Mouse (Mus musculus) heart, embryonic 11.5 days (tissue): ENCODE measurements at regions not wholly inside any gene's neighbourhood (a gene's known extent, or its start where the extent isn't known, plus 50 kb on each side); places are given as distances from the start of the nearest gene placed in this dataset. TPM values are rescaled to one million over a fixed set of nuclear protein-coding genes. Genes with fewer than 3 reads are reported as not detected.

Experiments
- ATAC-seq: fragments of 200-750 bp; cut with Nextera tagmentation; replicated peaks from 2 replicates; pipeline ENCODE4 v1.8.0; 2017; ENCODE audit warnings: moderate library complexity; ENCODE audit not compliant: insufficient number of reproducible peaks, low FRiP score, low TSS enrichment
- H3K27ac ChIP-seq: fragments of 300-500 bp; sonication (generic); 2 replicates; pipeline ENCODE4 v1.5.1; 2014; ENCODE audit warnings: mild to moderate bottlenecking, low read depth, low read length
- H3K27me3 ChIP-seq: fragments of 300-500 bp; sonication (generic); 2 replicates; pipeline ENCODE4 v1.6.1; 2014; ENCODE audit warnings: mild to moderate bottlenecking, low read length, mixed read lengths; ENCODE audit not compliant: control insufficient read depth, insufficient read depth
- H3K36me3 ChIP-seq: fragments of 300-500 bp; sonication (generic); 2 replicates; pipeline ENCODE4 v1.6.1; 2014; ENCODE audit warnings: mild to moderate bottlenecking, low read length, moderate library complexity, mixed read lengths; ENCODE audit not compliant: control insufficient read depth, insufficient read depth
- H3K4me1 ChIP-seq: fragments of 300-500 bp; sonication (generic); 2 replicates; pipeline ENCODE4 v1.6.1; 2014; ENCODE audit warnings: low read length; ENCODE audit not compliant: control insufficient read depth, insufficient read depth
- H3K4me2 ChIP-seq: fragments of 300-500 bp; sonication (generic); 2 replicates; pipeline ENCODE4 v1.6.1; 2014; ENCODE audit warnings: mild to moderate bottlenecking, moderate library complexity
- H3K4me3 ChIP-seq: fragments of 300-500 bp; sonication (generic); 2 replicates; pipeline ENCODE4 v1.5.1; 2014; ENCODE audit warnings: low read depth, low read length
- H3K9ac ChIP-seq: fragments of 300-500 bp; sonication (generic); 2 replicates; pipeline ENCODE4 v1.6.1; 2014; ENCODE audit warnings: mild to moderate bottlenecking, low read depth, low read length, moderate library complexity
- H3K9me3 ChIP-seq: fragments of 300-500 bp; sonication (generic); replicated peaks from 2 replicates; pipeline ENCODE4 v1.6.1; 2016; ENCODE audit warnings: low read length; ENCODE audit not compliant: control insufficient read depth
- WGBS: fragments of 180-500 bp; shearing (Covaris S2); extraction: QIAGEN DNeasy Blood & Tissue Kit; methylation state at CpG from one replicate; pipeline ENCODE4 v1.1.7; 2014; ENCODE audit not compliant: insufficient replicate concordance; 5-methylcytosine and 5-hydroxymethylcytosine counted together
- microRNA-seq: library from miRNA; unstranded; fragments of <30 nt; microRNA quantifications from one replicate; pipeline ENCODE4, GENCODE M21; 2016; ENCODE audit warnings: borderline number of aligned reads

DNA sequence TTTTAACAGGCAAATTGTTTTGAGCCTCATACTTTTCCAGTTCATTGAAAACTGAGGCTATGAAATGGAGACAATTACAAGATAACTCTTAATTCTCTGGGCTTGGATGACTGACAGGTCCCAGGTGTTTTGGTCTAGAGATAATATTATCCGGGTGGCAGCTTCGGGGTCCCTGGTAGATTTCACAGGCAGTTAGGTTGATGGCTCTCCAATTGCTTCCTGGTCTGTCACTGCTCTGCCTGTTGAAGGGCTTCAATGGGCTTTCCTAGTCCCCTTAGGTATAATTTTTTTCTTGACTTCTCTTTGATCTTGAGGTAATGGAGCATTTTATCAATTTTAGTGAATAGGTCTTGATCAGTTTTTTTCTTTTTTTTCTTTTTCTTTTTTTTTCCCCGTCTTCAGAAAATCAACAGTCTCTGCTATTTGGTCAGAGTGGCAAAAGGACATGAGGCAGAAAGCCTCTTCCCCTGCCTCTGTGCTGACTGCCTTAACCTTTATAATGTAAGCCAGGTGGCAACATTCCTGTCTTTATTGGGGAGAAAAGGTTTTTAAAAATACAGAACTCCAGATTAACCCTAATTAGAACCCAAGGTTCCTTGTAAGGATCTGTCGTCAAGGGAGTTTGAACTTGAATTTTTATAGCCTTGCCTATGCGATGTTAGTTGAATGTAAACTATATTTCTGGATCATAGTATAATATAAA is 896.0 kb upstream of the Flrt2 start:
- Histone ChIP-seq H3K9ac (no peak overlapping the region), H3K9me3 (no peaks in the 10 kb centered on the region), H3K36me3 (no peaks in the 10 kb centered on the region), H3K27ac (no peak overlapping the region), H3K27me3 (no peaks in the 10 kb centered on the region), H3K4me1 (no peaks in the 10 kb centered on the region), H3K4me2 (no peak overlapping the region), H3K4me3 (no peak overlapping the region)
- 53% methylated on average over 5 of the region's 5 CpGs for WGBS
- ATAC-seq: no peak

DNA sequence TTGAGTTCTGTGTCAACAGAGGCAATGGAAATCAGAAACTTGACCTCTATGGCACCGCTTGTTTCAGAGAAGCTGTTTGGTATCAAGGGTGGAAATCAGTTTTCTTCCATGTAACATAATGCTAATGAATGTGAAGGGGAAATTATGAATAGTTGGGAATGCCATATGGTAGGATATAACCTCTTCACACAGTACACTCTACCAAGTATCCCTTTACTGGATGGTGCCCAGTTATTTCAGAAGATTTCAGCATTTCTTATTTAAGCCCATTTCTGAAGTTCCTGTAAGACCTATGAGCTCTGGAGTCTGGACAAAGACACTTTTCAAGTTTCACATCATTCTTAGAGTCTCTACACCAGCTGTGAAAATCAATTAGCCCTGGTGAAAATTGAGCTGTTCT is 887.3 kb upstream of the Flrt2 start:
- H3K4me3 ChIP-seq: no peak overlapping the region
- no peak for ATAC-seq
- 87% methylated on average over 1 of the region's 1 CpGs for WGBS
- H3K27me3 ChIP-seq: no peaks in the 10 kb centered on the region
- H3K4me2 ChIP-seq: no peak overlapping the region
- no peaks in the 10 kb centered on the region for H3K36me3 ChIP-seq
- H3K27ac ChIP-seq: no peak overlapping the region
- no peak overlapping the region for H3K9ac ChIP-seq
- no peaks in the 10 kb centered on the region for H3K4me1 ChIP-seq
- no peaks in the 10 kb centered on the region for H3K9me3 ChIP-seq

DNA sequence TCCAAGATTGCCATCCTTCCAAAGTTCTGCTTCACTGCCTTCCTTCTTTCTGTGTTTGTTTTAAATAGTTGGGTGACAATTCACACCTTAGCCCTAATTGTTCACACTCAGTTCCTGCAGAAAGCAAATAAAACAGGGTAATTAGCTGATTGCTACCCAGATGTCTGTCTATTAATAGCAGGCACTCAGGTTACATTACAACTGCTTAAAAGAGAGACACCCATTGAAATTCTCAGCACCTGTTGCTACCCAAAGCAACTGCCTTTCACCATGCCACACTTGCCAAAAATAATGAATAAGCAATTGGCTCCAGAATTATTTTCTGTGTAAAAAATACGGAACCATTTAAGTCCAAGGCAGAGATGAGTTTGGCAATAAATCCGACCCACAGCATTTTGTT is 860.6 kb upstream of the Flrt2 start:
- no peak overlapping the region for H3K27ac ChIP-seq
- H3K27me3 ChIP-seq: no peaks in the 10 kb centered on the region
- no peaks in the 10 kb centered on the region for H3K36me3 ChIP-seq
- ATAC-seq: no peak
- H3K4me1 ChIP-seq: no peaks in the 10 kb centered on the region
- no peaks in the 10 kb centered on the region for H3K9me3 ChIP-seq
- H3K4me2 ChIP-seq: no peak overlapping the region
- H3K9ac ChIP-seq: no peak overlapping the region
- no peak overlapping the region for H3K4me3 ChIP-seq
- WGBS: 88% methylated on average over 2 of the region's 2 CpGs

DNA sequence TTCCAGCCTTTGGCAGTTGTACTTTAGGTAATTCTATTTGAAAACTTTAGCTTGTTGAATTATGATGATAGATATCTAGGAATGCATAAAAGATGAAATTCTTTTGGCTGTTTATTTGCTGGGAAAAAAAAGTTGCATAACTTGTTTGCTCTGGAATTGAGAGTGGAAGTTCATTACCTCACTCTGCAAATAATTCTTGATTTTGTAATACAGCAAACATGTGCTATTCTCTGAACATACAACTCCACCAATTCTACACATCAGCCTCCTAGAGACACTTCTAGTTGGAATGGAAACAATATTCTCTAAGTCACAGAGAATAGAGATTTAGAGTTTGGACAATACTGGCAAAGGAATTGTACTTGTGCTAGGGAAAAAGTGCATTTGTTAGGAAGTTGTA is 829.3 kb upstream of the Flrt2 start:
- Histone ChIP-seq H3K36me3 (no peaks in the 10 kb centered on the region), H3K27me3 (no peaks in the 10 kb centered on the region), H3K9me3 (no peaks in the 10 kb centered on the region), H3K4me3 (no peak overlapping the region), H3K27ac (no peak overlapping the region), H3K4me2 (no peak overlapping the region), H3K9ac (no peak overlapping the region), H3K4me1 (no peaks in the 10 kb centered on the region)
- ATAC-seq: no peak

DNA sequence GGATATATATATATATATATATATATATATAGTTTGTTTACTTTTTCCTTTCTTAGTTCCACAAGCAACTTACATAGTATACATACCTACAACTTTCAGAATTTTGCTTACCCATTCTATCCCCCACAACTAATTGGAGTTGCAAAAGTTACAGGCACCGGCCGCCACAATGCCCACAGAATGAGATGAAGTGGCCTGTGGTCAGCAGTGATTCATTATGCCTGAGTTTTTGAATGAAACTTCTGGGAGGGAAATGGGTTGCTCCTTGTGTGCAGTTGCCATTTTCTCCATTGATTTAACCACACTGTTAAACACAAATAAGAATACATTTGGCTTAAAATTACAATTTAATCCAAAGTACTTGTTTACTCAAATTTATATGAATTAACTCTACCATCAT is 781.2 kb upstream of the Flrt2 start:
- Histone ChIP-seq H3K36me3 (no peaks in the 10 kb centered on the region), H3K4me2 (no peak overlapping the region), H3K4me3 (no peak overlapping the region), H3K9ac (no peak overlapping the region), H3K9me3 (no peaks in the 10 kb centered on the region), H3K27me3 (no peaks in the 10 kb centered on the region), H3K27ac (no peak overlapping the region), H3K4me1 (no peaks in the 10 kb centered on the region)
- 83% methylated on average over 2 of the region's 2 CpGs for WGBS
- no peak for ATAC-seq

DNA sequence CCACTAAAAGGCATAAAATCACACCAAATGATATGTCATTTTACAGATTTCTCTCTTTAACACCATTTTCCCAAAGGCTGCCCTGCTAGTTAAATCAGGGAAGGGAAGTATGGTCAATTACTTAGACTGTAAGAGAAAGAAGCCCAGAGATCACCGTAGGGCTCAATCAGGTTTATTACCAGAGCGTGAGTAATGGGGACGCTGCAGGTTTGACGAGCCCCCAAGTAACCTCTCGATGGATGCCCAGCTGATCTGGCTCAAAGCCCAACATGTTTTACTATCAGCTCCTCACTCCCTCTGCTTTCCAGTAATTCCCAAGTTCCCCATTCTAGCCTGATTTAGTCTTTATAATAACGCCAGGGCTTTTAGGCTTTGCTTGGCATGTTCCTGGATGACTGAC is 749.0 kb upstream of the Flrt2 start:
- Histone ChIP-seq H3K4me1 (no peaks in the 10 kb centered on the region), H3K27me3 (no peaks in the 10 kb centered on the region), H3K27ac (no peak overlapping the region), H3K9me3 (no peaks in the 10 kb centered on the region), H3K4me2 (no peak overlapping the region), H3K9ac (no peak overlapping the region), H3K36me3 (no peaks in the 10 kb centered on the region), H3K4me3 (no peak overlapping the region)
- ATAC-seq: no peak
- WGBS: 68% methylated on average over 6 of the region's 6 CpGs

Small RNAs in the stretch of these regions (microRNA-seq; reads per million reads assigned to microRNA genes)
- not detected for gene Mir8099-2
